Mouse (Mus musculus) thymus, adult 2 months (tissue): ENCODE measurements around the gene Plaur. TPM values are rescaled to one million over a fixed set of nuclear protein-coding genes. Genes with fewer than 3 reads are reported as not detected.
A peak's percentile ranks its signal among the peaks of the same experiment; 100 is the strongest.

Experiments
- DNase-seq: peaks from one replicate; pipeline ENCODE4 v3.0.0; 2021
- H3K27ac ChIP-seq: fragments of 200-500 bp; 2 replicates; pipeline ENCODE4 v1.5.1; 2012; ENCODE audit warnings: low read length, control low read depth; ENCODE audit not compliant: control insufficient read depth, insufficient read depth
- H3K27me3 ChIP-seq: fragments of 200-500 bp; 2 replicates; pipeline ENCODE4 v1.6.1; 2012; ENCODE audit warnings: mild to moderate bottlenecking, low read length, moderate library complexity, mixed read lengths; ENCODE audit not compliant: control insufficient read depth, insufficient read depth
- H3K36me3 ChIP-seq: fragments of 200-500 bp; 2 replicates; pipeline ENCODE4 v1.6.1; 2012; ENCODE audit warnings: mild to moderate bottlenecking, low read length, moderate library complexity; ENCODE audit not compliant: control insufficient read depth, insufficient read depth
- H3K4me1 ChIP-seq: fragments of 200-500 bp; replicated peaks from 2 replicates; pipeline ENCODE4 v1.6.1; 2012; ENCODE audit warnings: low read length; ENCODE audit not compliant: control insufficient read depth, insufficient read depth
- H3K4me3 ChIP-seq: fragments of 200-500 bp; 2 replicates; pipeline ENCODE4 v1.5.1; 2012; ENCODE audit warnings: mild to moderate bottlenecking, low read length, control low read depth, moderate library complexity; ENCODE audit not compliant: control insufficient read depth, insufficient read depth
- CTCF ChIP-seq: fragments of 200-500 bp; IDR thresholded peaks from 2 replicates; pipeline ENCODE4 v1.5.1; 2012; ENCODE audit warnings: mild to moderate bottlenecking, control low read depth, low read length, moderate library complexity, borderline replicate concordance; ENCODE audit not compliant: control insufficient read depth, poor library complexity, insufficient read depth; ENCODE audit errors: extremely low read depth
- POLR2A ChIP-seq: fragments of 200-500 bp; IDR thresholded peaks from 2 replicates; pipeline ENCODE4 v1.6.1; 2012; ENCODE audit warnings: mild to moderate bottlenecking, low read length, control low read depth, moderate library complexity; ENCODE audit not compliant: control insufficient read depth, poor library complexity, insufficient read depth; ENCODE audit errors: extremely low read depth
- WGBS: fragments of 180-500 bp; shearing (Covaris S2); methylation state at CpG from one replicate; pipeline ENCODE4 v1.1.7; 2018; 5-methylcytosine and 5-hydroxymethylcytosine counted together
- polyA plus RNA-seq: library from polyadenylated mRNA; depleted of rRNA; stranded (reverse); fragments of >200 nt; gene quantifications from 2 replicates; pipeline ENCODE4 v1.2.3, GENCODE M21; 2012

Plaur gene
- polyA plus RNA-seq, 1 experiment: 9.5 TPM

- Histone ChIP-seq H3K4me1 (peaks cover 59% of the 10 kb centered on the region), H3K36me3 (no peaks in the 10 kb centered on the region), H3K4me3 (no peak within 1 kb of the TSS), H3K27ac (peak within 1 kb of the TSS; percentile 2; the same call in 1 of the 2 replicates), H3K27me3 (no peaks in the 10 kb centered on the region)
- no peak for TF ChIP-seq CTCF
- no peak for TF ChIP-seq POLR2A
- WGBS: 4% methylated on average over 9 of the region's 9 CpGs
- no peak for DNase-seq
These were observed 10.4 kb upstream of the Plaur start, which contains the start of gene Irgc1 for GRCm38 (mm10) chr7:24451855-24452311. Gene Irgc1 (minus strand): TSS chr7:24452297.

GRCm38 (mm10) chr7:24454199-24454598 lies 8.1 kb upstream of the Plaur start:
- H3K36me3 ChIP-seq: no peaks in the 10 kb centered on the region
- no peak overlapping the region for H3K4me3 ChIP-seq
- TF ChIP-seq POLR2A (no peak), CTCF (no peak)
- H3K27ac ChIP-seq: no peak overlapping the region
- 94% methylated on average over 2 of the region's 2 CpGs for WGBS
- DNase-seq: no peak
- no peaks in the 10 kb centered on the region for H3K27me3 ChIP-seq
- peaks cover 76% of the 10 kb centered on the region for H3K4me1 ChIP-seq

- H3K36me3 ChIP-seq: no peaks in the 10 kb centered on the region
- no peak for DNase-seq
- no peaks in the 10 kb centered on the region for H3K27me3 ChIP-seq
- 55% methylated on average over 5 of the region's 5 CpGs for WGBS
- TF ChIP-seq POLR2A: no peak
- TF ChIP-seq CTCF: no peak
- H3K4me3 ChIP-seq: no peak overlapping the region
- no peak overlapping the region for H3K27ac ChIP-seq
- H3K4me1 ChIP-seq: peaks cover 75% of the 10 kb centered on the region
These were observed 6.6 kb upstream of the Plaur start for GRCm38 (mm10) chr7:24455726-24456125.

GRCm38 (mm10) chr7:24457726-24458370 lies 4.4 kb upstream of the Plaur start:
- peaks cover 4% of the 10 kb centered on the region; the same call in 1 of the 2 replicates for H3K27me3 ChIP-seq
- DNase-seq: peak; percentile 75
- 3% methylated on average over 10 of the region's 10 CpGs for WGBS
- H3K27ac ChIP-seq: peak overlapping the region; percentile 86
- no peak for TF ChIP-seq POLR2A
- no peak for TF ChIP-seq CTCF
- no peaks in the 10 kb centered on the region for H3K36me3 ChIP-seq
- H3K4me3 ChIP-seq: 0 out of 2 replicates have a peak overlapping the region, but pooled peaks have one; percentile 2
- peaks cover 70% of the 10 kb centered on the region for H3K4me1 ChIP-seq

GRCm38 (mm10) chr7:24459440-24459839 lies 2.8 kb upstream of the Plaur start:
- Histone ChIP-seq H3K27me3 (peaks cover 5% of the 10 kb centered on the region; the same call in 1 of the 2 replicates), H3K36me3 (no peaks in the 10 kb centered on the region), H3K4me1 (peaks cover 60% of the 10 kb centered on the region), H3K27ac (no peak overlapping the region), H3K4me3 (no peak overlapping the region)
- DNase-seq: no peak
- 93% methylated on average over 5 of the region's 5 CpGs for WGBS
- no peak for TF ChIP-seq CTCF
- TF ChIP-seq POLR2A: no peak

GRCm38 (mm10) chr7:24459843-24460242 lies 2.4 kb upstream of the Plaur start:
- no peak overlapping the region for H3K27ac ChIP-seq
- H3K27me3 ChIP-seq: peaks cover 5% of the 10 kb centered on the region; the same call in 1 of the 2 replicates
- no peak for DNase-seq
- H3K36me3 ChIP-seq: no peaks in the 10 kb centered on the region
- H3K4me3 ChIP-seq: no peak overlapping the region
- WGBS: 87% methylated on average over 3 of the region's 3 CpGs
- peaks cover 60% of the 10 kb centered on the region for H3K4me1 ChIP-seq
- TF ChIP-seq POLR2A: no peak
- no peak for TF ChIP-seq CTCF
